Mouse (Mus musculus): Measurements from ENCODE around the gene Enpp1. TPM values are rescaled to one million over a fixed set of nuclear protein-coding genes. Genes with fewer than 3 reads are reported as not detected.

The Enpp1 gene
- polyA plus RNA-seq, 1 experiment from 2014 or later: 2.5 TPM

DNA sequence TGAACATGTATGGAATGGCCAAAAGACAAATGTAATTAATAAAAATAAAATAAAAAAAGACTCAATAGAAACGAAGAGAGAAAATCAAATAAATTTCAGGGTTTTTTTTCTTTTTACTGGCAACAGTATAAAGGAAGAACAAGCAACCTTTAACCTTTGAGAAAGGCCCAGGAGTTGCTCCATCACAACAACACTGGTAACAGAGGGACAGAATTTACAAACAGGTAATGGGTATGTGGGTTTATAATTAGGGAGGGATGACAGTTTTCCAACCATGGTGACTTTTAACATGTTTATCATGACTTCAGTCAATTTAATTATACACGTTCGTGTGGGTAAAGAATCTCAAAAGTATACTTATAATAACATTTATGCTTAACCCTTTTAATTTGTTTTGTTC is 15.2 kb downstream of the Enpp1 start:
- Histone ChIP-seq H3K4me3 (ENCODE audit: low read length) (no peak overlapping the region), H3K9ac (ENCODE audit: low read depth, low read length) (no peak overlapping the region), H3K27ac (ENCODE audit: low read depth, low read length) (no peak overlapping the region), H3K27me3 (ENCODE audit: control insufficient read depth, insufficient read depth, low read length) (no peaks in the 10 kb centered on the region), H3K4me1 (ENCODE audit: control insufficient read depth, insufficient read depth, low read length) (no peaks in the 10 kb centered on the region), H3K36me3 (ENCODE audit: control insufficient read depth, insufficient read depth, low read length) (no peaks in the 10 kb centered on the region), H3K4me2 (replicated peaks; ENCODE audit: low read depth, low read length) (no peak overlapping the region), H3K9me3 (ENCODE audit: control insufficient read depth, low read length) (no peaks in the 10 kb centered on the region)
- WGBS: 77% methylated on average over 3 of the region's 3 CpGs
- no peak for ATAC-seq (ENCODE audit: low FRiP score, low TSS enrichment)

DNA sequence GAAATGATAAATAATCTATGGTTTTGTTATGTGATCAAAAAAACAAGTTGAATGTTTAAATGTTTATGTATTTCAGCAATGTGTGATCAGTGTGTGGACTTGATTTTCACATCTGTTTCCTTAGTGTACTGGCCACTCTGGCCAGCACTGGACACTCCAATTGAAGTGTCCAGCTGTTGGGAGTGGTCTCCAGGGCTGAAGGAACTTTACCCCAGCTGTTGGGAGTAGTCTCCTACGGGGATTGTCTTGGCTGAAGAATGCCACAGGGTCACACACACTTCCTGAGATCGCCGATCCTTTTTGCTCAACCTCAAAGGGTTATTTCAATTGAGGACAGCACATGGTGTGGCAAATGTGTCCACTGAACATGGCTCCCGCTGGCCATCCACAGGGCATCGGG is 16.2 kb downstream of the Enpp1 start:
- no peak overlapping the region for H3K4me3 ChIP-seq (ENCODE audit: low read length)
- no peaks in the 10 kb centered on the region for H3K36me3 ChIP-seq (ENCODE audit: control insufficient read depth, insufficient read depth, low read length)
- WGBS: 73% methylated on average over 5 of the region's 5 CpGs
- H3K4me1 ChIP-seq (ENCODE audit: control insufficient read depth, insufficient read depth, low read length): no peaks in the 10 kb centered on the region
- no peak for ATAC-seq (ENCODE audit: low FRiP score, low TSS enrichment)
- no peak overlapping the region for H3K4me2 ChIP-seq (replicated peaks; ENCODE audit: low read depth, low read length)
- H3K9me3 ChIP-seq (ENCODE audit: control insufficient read depth, low read length): no peaks in the 10 kb centered on the region
- H3K27me3 ChIP-seq (ENCODE audit: control insufficient read depth, insufficient read depth, low read length): no peaks in the 10 kb centered on the region
- H3K9ac ChIP-seq (ENCODE audit: low read depth, low read length): no peak overlapping the region
- no peak overlapping the region for H3K27ac ChIP-seq (ENCODE audit: low read depth, low read length)

DNA sequence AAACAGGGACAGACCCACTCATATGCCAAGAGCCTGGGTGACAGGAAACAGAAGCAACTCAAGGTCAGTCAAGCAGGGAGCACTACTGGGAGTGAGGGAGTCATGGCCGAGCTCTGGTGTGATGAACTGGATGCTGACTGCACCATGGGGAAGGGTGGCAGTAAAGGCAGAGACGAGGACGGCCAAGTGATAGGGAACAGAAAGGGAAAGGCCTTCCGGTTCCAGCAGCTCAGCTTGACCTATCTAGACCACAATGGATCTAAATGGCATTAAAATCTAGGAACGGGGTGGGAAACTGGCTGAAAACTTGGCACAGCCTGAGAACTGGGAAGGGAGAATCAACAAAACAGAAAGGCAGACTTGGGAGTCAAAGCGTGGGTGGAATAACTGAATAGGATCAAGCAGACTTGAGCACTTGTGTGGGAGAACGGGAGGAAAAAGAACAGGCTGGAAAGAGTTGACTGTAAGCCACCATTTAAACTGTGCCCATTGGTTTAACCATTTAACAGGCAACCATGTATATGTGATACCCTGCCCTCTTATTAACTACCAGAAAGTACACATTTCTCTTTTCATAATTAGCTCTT is 29.3 kb downstream of the Enpp1 start:
- Histone ChIP-seq H3K4me1 (ENCODE audit: control insufficient read depth, insufficient read depth, low read length) (no peaks in the 10 kb centered on the region), H3K9me3 (ENCODE audit: control insufficient read depth, low read length) (no peaks in the 10 kb centered on the region), H3K27me3 (ENCODE audit: control insufficient read depth, insufficient read depth, low read length) (no peaks in the 10 kb centered on the region), H3K9ac (ENCODE audit: low read depth, low read length) (no peak overlapping the region), H3K4me2 (replicated peaks; ENCODE audit: low read depth, low read length) (no peak overlapping the region), H3K36me3 (ENCODE audit: control insufficient read depth, insufficient read depth, low read length) (no peaks in the 10 kb centered on the region), H3K27ac (ENCODE audit: low read depth, low read length) (no peak overlapping the region), H3K4me3 (ENCODE audit: low read length) (no peak overlapping the region)
- 80% methylated on average over 7 of the region's 7 CpGs for WGBS
- ATAC-seq (ENCODE audit: low FRiP score, low TSS enrichment): no peak

DNA sequence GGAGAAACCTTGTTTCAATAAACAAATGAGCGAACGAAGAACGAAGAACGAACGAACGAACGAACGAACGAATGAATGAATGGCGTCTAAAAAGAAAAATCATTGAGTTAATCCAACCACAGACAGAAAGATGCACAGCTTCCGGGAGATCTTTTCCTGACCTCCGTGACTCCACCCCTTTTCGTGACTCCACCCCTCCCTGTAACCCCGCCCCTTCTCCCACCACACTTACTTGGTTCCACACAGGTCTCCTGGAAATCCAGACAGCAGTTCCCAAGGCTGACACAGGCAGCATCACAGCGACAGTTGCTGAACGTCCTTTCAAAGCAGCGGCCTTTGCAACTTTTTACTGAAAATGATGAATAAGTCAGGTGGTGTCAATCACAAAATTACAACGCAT is 34.3 kb downstream of the Enpp1 start:
- Histone ChIP-seq H3K27me3 (ENCODE audit: control insufficient read depth, insufficient read depth, low read length) (no peaks in the 10 kb centered on the region), H3K4me3 (ENCODE audit: low read length) (no peak overlapping the region), H3K27ac (ENCODE audit: low read depth, low read length) (no peak overlapping the region), H3K4me2 (replicated peaks; ENCODE audit: low read depth, low read length) (no peak overlapping the region), H3K36me3 (ENCODE audit: control insufficient read depth, insufficient read depth, low read length) (no peaks in the 10 kb centered on the region), H3K4me1 (ENCODE audit: control insufficient read depth, insufficient read depth, low read length) (no peaks in the 10 kb centered on the region), H3K9ac (ENCODE audit: low read depth, low read length) (no peak overlapping the region), H3K9me3 (ENCODE audit: control insufficient read depth, low read length) (no peaks in the 10 kb centered on the region)
- ATAC-seq (ENCODE audit: low FRiP score, low TSS enrichment): no peak
- WGBS: 92% methylated on average over 18 of the region's 18 CpGs

DNA sequence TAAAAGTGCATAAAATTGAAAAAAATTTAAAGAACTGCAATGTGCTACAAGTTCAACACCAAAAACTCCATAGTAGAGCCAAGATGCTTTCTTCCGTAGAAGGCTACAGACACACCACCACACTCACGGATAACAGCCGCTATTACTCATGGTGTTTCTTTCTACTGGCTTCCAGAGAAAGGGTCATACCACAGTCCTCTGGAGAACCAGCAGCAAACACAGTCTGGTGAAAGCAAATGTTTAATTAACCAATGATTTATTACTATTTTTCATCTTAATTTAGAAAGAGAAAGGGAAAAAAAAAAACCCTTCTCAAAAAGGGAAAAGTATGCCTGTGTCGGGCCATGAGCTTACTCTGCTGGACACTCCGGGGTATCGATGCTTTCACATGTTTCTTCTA is 37.7 kb downstream of the Enpp1 start:
- no peak overlapping the region for H3K9ac ChIP-seq (ENCODE audit: low read depth, low read length)
- no peaks in the 10 kb centered on the region for H3K9me3 ChIP-seq (ENCODE audit: control insufficient read depth, low read length)
- no peak overlapping the region for H3K4me2 ChIP-seq (replicated peaks; ENCODE audit: low read depth, low read length)
- no peaks in the 10 kb centered on the region for H3K27me3 ChIP-seq (ENCODE audit: control insufficient read depth, insufficient read depth, low read length)
- H3K36me3 ChIP-seq (ENCODE audit: control insufficient read depth, insufficient read depth, low read length): no peaks in the 10 kb centered on the region
- WGBS: 64% methylated on average over 6 of the region's 6 CpGs
- no peak for ATAC-seq (ENCODE audit: low FRiP score, low TSS enrichment)
- no peak overlapping the region for H3K4me3 ChIP-seq (ENCODE audit: low read length)
- H3K27ac ChIP-seq (ENCODE audit: low read depth, low read length): no peak overlapping the region
- no peaks in the 10 kb centered on the region for H3K4me1 ChIP-seq (ENCODE audit: control insufficient read depth, insufficient read depth, low read length)

DNA sequence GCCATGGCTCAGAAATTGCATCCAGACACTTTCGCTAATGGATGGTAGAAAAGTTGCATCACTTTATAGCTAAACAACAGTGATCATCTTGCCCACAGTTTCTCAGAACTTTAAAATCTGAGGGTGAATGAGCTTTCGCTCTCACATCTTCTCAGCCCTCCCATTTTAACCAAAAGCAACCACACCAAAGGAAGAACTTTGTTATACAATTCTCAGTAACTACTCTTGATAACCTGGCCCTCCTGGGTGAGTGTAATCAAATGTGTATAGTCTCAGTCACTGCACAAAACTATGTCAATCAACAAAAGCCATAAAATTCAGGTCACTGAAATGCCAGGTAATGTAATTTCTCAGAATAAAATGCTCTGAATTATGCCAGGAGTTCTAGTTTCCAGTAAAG is 39.0 kb downstream of the Enpp1 start:
- Histone ChIP-seq H3K36me3 (ENCODE audit: control insufficient read depth, insufficient read depth, low read length) (no peaks in the 10 kb centered on the region), H3K27ac (ENCODE audit: low read depth, low read length) (no peak overlapping the region), H3K4me2 (replicated peaks; ENCODE audit: low read depth, low read length) (no peak overlapping the region), H3K4me1 (ENCODE audit: control insufficient read depth, insufficient read depth, low read length) (no peaks in the 10 kb centered on the region), H3K9me3 (ENCODE audit: control insufficient read depth, low read length) (no peaks in the 10 kb centered on the region), H3K27me3 (ENCODE audit: control insufficient read depth, insufficient read depth, low read length) (no peaks in the 10 kb centered on the region), H3K9ac (ENCODE audit: low read depth, low read length) (no peak overlapping the region), H3K4me3 (ENCODE audit: low read length) (no peak overlapping the region)
- no peak for ATAC-seq (ENCODE audit: low FRiP score, low TSS enrichment)
- whole genome bisulfite sequencing: 97% methylated on average over 2 of the region's 2 CpGs

DNA sequence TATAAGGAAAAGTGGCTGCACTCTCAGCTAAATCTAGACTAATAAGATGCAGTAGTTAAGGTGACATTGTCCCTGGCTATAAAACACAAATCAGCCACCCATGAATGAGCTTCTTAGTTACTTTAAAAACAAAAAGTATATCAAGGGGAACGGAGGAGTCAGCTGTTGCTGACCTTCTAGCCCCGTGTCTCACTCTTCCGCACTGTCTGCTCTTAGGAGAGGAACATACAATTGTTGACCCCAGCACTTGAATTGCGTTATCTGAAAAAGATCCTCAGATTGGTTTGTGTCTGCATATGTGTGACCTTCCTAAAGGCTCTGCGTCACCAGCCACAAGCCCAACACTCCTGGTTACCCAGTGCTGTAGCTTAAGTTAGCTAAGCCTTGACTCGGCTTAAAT is 41.4 kb downstream of the Enpp1 start:
- Histone ChIP-seq H3K4me2 (replicated peaks; ENCODE audit: low read depth, low read length) (no peak overlapping the region), H3K4me3 (ENCODE audit: low read length) (no peak overlapping the region), H3K9me3 (ENCODE audit: control insufficient read depth, low read length) (no peaks in the 10 kb centered on the region), H3K27ac (ENCODE audit: low read depth, low read length) (no peak overlapping the region), H3K9ac (ENCODE audit: low read depth, low read length) (no peak overlapping the region), H3K27me3 (ENCODE audit: control insufficient read depth, insufficient read depth, low read length) (no peaks in the 10 kb centered on the region), H3K4me1 (ENCODE audit: control insufficient read depth, insufficient read depth, low read length) (no peaks in the 10 kb centered on the region), H3K36me3 (ENCODE audit: control insufficient read depth, insufficient read depth, low read length) (no peaks in the 10 kb centered on the region)
- ATAC-seq (ENCODE audit: low FRiP score, low TSS enrichment): peak; percentile 68; the same call in 1 of the 2 replicates
- WGBS: 35% methylated on average over 6 of the region's 6 CpGs

DNA sequence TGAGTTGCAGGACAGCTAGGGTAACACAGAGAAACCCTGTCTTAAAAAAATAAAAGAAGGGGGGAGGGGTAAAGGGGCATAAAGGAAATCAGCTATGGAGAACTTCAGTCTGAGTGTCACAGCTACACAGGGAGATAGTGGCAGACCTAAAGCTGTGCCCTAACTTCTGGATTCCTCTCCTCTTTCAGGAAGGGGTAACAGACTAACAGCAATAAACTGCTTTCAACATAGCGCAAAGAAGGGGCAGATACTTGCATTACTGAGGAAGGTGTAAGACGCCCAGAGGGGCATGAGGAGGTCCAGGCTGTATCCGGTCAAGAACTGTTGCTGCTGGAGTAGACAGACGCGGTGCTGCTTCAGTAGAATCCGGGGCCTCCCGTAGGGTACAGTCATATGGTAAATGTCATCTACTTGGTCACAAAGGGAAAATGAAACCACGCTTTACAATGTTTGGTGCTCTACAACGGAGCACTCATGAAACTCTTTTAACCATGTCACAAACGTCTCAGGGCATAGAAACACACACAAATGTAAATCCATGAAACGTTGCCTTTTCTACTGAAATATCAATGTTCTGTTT is 60.9 kb downstream of the Enpp1 start:
- Histone ChIP-seq H3K27me3 (ENCODE audit: control insufficient read depth, insufficient read depth, low read length) (no peaks in the 10 kb centered on the region), H3K9ac (ENCODE audit: low read depth, low read length) (no peak overlapping the region)
- WGBS: 90% methylated on average over 11 of the region's 11 CpGs

DNA sequence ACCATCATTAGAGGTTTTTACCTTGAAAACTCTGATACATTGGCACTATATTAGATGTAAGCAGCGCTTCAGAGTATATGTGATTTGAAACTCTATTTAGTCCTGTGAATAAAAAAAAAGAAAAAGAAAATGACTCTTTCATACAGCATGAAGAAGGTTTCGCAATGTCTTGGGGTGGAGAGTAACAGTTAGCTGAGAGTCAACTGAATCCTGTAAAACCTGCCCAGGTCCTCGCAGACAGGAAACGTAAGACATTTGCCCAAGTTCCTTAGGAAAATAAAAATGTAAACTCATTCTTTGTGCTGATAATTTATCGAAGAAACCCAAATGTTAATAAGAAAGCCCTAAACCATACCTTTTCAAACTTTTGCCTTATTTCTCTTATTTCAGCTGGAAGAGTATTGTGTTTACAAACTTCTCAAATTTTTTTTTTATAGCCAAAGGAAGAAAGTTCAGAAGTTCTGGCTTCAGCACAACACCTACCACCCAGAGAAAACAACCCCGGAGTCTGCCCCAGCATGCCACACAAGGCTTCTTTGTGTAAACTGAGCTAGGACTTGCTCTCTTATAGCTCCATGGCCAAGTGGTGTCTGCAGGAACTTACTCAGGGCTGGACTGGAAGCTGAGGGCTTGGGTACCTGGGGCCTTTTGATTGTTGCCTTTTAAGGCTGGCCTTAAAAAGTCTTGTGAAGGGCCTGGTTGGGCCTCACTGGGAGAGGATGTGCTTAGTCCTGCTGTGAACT is 63.8 kb downstream of the Enpp1 start:
- H3K9ac ChIP-seq (ENCODE audit: low read depth, low read length): no peak overlapping the region
- no peak for ATAC-seq (ENCODE audit: low FRiP score, low TSS enrichment)
- H3K36me3 ChIP-seq (ENCODE audit: control insufficient read depth, insufficient read depth, low read length): no peaks in the 10 kb centered on the region
- H3K4me1 ChIP-seq (ENCODE audit: control insufficient read depth, insufficient read depth, low read length): no peaks in the 10 kb centered on the region
- H3K4me3 ChIP-seq (ENCODE audit: low read length): no peak overlapping the region
- H3K4me2 ChIP-seq (replicated peaks; ENCODE audit: low read depth, low read length): no peak overlapping the region
- 77% methylated on average over 6 of the region's 6 CpGs for WGBS
- H3K27me3 ChIP-seq (ENCODE audit: control insufficient read depth, insufficient read depth, low read length): no peaks in the 10 kb centered on the region
- H3K27ac ChIP-seq (ENCODE audit: low read depth, low read length): no peak overlapping the region
- H3K9me3 ChIP-seq (ENCODE audit: control insufficient read depth, low read length): no peaks in the 10 kb centered on the region

More for the DNA sequence above, 60.9 kb downstream of the Enpp1 start:
- Histone ChIP-seq H3K4me2 (replicated peaks; ENCODE audit: low read depth, low read length) (no peak overlapping the region), H3K9me3 (ENCODE audit: control insufficient read depth, low read length) (no peaks in the 10 kb centered on the region), H3K27ac (ENCODE audit: low read depth, low read length) (no peak overlapping the region), H3K36me3 (ENCODE audit: control insufficient read depth, insufficient read depth, low read length) (no peaks in the 10 kb centered on the region), H3K4me3 (ENCODE audit: low read length) (no peak overlapping the region), H3K4me1 (ENCODE audit: control insufficient read depth, insufficient read depth, low read length) (no peaks in the 10 kb centered on the region)
- no peak for ATAC-seq (ENCODE audit: low FRiP score, low TSS enrichment)
